Mouse (Mus musculus) heart, postnatal 14 days (tissue): ENCODE measurements around the gene Tmod2. TPM values are rescaled to one million over a fixed set of nuclear protein-coding genes. Genes with fewer than 3 reads are reported as not detected.

Experiments used
- DNase-seq, 2 experiments: peaks; one replicate each; pipeline ENCODE4 v3.0.0; 2021 to 2022
- intact Hi-C: fragments of 180-260 bp; cut with DNase I; formaldehyde crosslinking; loops from one replicate; pipeline ENCODE4 v1.15.1; 2025
- total RNA-seq, 2 experiments: library from RNA; stranded (reverse); gene quantifications; 2 replicates each; pipeline ENCODE4 v1.2.3; 2021

Tmod2 gene
- total RNA-seq, 2 experiments from 2014 or later: 4.6 to 5.0 TPM

GRCm38 (mm10) chr9:75607496-75607895 lies 3.6 kb downstream of the Tmod2 start:
- DNase-seq: no peak
- intact Hi-C loops: no loop called here

- intact Hi-C loops: no loop called here
- DNase-seq: no peak
Observed at GRCm38 (mm10) chr9:75601510-75601909, 9.6 kb downstream of the Tmod2 start.

GRCm38 (mm10) chr9:75600166-75600934 lies 10.8 kb downstream of the Tmod2 start:
- intact Hi-C loops: no loop called here
- no peak for DNase-seq

DNA sequence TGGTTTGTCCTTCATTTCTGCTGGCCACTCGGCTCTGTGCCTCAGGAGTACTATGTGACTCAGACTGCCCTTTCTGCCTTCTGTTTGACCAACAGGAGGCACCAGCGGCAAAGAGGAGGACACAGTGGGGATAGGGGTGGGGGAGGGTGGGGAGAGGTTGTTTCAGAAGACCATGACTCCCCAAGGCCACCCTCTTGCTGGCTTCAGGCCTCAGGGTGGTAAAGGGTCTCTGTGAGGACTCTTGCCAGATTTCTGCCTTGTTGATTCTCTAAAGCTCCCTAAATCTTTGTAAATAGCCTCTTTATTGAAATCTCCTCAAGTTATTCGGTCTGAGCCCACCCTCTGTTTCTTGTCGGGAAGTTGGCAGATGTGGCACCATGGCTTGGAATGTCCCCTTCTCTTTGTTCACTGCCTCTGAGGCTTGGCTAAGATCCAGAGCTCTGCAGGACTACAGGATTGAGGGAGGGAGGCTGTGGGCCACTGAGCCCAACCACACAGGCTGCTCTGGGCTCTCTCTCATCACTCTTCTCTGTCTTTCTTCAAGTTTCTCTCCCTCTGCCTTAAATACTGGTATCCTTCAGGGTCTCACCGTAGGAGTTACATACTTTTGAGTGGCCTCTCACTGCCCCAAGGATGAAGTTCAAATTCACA lies 11.8 kb downstream of the Tmod2 start:
- peak; percentile 13 to 23 for DNase-seq
- intact Hi-C loops: no loop called here

GRCm38 (mm10) chr9:75597596-75597995 lies 13.5 kb downstream of the Tmod2 start:
- DNase-seq: no peak
- intact Hi-C loops: no loop called here

DNA sequence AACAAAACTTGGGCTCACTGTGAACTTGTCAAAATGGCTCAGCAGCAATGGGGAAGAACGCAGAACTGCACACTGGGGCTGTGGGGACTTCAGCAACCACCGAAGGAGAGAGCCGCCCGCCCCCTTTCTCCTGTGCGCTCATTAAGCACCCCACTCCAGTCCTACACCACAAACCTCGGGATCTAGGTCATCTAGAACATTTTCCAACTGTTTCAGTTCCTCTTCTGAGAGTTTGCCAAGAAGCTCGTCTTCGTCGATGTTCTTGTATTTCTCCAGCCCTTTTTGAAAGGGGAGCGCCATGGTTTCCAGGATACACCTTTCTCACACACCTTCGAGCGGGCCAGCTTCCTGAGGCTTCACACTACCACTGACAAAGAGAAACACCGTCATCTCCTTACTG lies 14.1 kb downstream of the Tmod2 start:
- intact Hi-C loops: no loop called here
- no peak for DNase-seq

DNA sequence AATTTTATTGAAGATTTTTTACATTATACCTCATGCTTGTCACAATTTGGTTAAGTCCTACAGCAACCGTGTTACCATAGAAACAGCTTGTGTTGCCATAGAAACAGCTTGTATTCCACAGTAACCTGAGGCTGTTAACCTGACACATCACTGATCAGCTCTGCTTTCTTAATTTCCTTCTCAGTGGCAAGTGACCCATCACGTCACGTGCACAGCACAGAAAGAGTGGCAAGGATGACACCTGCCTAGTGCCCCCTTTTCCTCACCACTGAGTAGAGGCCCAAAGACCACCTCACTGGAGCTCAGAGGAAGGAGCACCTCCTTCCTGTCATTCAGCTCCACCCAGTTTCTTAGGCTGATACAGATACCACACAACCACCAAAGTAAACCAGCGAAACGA lies 17.6 kb downstream of the Tmod2 start:
- intact Hi-C loops: no loop called here

DNA sequence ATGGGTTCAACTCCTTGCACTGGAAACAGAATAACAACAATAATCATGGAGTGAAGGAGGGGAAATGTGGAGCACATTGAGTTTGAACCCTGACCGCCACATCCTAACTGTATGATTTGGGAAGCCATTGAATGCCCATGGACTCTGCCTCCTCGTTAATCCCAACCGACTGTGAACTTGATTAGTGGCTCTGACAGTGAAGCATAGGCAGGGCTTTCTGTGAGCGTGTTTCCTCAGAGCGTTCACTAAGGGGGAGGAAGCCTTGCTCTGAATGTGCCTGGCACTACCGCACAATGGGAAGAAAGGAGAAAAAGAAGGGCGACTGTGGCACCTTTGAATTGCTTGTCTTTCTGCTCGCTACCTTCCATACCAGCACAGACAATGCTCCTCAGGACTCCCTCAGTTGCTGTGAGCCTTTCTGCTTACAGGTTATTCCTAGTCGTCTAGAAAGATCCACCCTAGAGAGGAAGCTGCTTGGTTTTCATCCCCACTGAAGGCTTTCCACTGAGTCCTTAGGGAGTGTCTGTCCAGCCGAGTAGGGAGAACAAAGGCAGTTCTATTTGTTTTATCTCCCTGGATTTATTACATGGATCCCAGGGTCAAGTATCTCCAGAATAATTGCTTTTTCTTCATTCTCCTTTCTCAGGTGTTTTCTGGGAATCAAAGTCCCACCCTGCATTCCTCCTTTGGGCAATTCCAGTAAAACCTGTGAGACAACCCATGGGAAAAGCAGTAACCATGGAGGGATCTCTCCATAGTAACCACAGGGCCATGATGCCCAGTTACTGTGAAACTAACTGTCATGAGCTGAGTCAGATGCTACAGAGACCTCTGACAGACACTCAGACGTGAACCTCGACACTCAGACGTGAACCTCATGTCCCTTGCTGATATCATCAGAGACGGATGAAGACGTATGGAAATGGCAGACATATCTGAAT lies 21.0 kb downstream of the Tmod2 start:
- intact Hi-C loops: no loop called here
- no peak for DNase-seq

More for the DNA sequence above, 17.6 kb downstream of the Tmod2 start:
- DNase-seq: no peak

GRCm38 (mm10) chr9:75581694-75582350 lies 29.3 kb downstream of the Tmod2 start:
- intact Hi-C loops: loop anchor here (2.0 to 5.0 kb wide), 3 partner anchors 61 to 221 kb away; no protein-coding TSS in a partner anchor

DNA sequence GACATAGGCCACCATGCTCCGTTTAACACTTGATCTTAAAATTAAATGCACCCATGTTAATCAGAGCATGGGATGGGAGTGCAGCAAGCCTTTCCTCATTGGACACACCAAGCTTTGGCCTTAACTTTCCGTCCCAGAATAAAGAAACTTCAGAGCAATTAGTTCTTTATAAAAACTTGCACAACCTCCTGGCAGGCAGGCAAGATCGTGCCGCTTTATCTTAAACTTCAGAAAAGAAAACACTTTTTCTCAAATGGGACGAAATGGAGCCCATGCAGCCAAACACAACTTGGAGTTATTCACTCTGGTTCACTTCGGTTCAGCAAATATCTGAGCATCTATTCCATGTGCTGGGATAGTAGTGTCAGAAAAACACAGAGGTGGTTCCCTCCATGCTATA lies 31.8 kb downstream of the Tmod2 start:
- DNase-seq: peak in 1 of 2 experiments; percentile 13
- intact Hi-C loops: no loop called here

More at GRCm38 (mm10) chr9:75581694-75582350, 29.3 kb downstream of the Tmod2 start:
- DNase-seq: peak in 1 of 2 experiments; percentile 33

GRCm38 (mm10) chr9:75571036-75571942 lies 39.8 kb downstream of the Tmod2 start:
- intact Hi-C loops: no loop called here
- no peak for DNase-seq

DNA sequence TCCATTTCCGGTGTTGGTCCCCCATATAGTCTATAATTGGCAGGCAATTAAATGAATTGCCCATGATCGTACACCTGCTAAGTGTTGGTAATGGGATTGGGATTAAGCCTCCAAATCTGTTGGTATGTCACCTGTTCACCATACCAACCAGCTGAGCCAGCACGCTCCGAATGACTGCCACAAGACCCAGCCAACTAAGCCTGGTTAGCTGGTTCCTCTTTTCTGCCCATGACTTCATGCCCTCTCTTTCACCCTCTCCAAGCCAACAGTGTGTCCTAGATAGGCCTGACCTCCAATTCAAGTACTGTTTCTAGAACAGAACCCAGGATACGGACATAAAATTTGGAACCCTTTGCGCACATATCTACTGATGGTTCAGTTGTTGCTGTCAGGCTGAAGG lies 42.7 kb downstream of the Tmod2 start:
- DNase-seq: no peak
- intact Hi-C loops: no loop called here

- intact Hi-C loops: no loop called here
- no peak for DNase-seq
Observed at GRCm38 (mm10) chr9:75564892-75565291, 46.2 kb downstream of the Tmod2 start.

DNA sequence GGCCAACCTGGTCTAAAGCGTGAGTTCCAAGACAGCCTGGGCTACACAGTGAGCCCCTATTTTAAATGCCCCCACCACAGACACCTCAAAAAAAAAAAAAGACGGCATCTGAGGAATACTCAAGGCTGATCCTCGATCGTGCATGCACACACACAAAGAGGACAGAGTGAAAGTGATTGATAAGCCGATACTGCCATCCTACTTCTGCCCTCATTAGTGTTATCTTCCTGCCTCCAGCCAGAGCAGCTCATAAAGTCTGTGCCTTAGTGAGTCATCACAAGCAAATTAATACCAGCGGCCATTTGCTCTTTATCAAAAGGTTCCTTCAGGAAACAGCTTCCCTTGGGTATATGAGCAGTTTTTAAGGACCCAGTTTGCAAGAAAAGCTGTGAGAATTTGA lies 47.5 kb downstream of the Tmod2 start:
- DNase-seq: no peak
- intact Hi-C loops: no loop called here

DNA sequence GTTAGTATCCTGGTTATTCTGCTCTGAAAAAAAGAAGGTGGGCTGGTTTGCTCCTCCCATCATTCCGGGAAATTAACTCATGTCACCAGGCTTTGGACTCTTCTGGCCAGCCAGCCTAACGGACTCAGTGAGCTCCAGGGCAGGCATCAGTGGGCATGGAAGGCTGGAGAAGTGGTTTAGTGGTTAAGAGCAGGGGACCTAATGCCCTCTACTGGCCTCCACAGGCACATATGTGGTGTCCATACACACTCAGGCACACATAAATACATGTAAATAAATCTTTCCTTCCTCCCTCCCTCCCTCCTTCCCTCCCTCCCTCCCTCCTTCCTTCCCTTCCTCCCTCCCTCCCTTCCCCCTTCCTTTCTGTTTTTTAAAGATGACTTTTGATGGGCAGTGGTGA lies 47.9 kb downstream of the Tmod2 start:
- intact Hi-C loops: no loop called here

DNA sequence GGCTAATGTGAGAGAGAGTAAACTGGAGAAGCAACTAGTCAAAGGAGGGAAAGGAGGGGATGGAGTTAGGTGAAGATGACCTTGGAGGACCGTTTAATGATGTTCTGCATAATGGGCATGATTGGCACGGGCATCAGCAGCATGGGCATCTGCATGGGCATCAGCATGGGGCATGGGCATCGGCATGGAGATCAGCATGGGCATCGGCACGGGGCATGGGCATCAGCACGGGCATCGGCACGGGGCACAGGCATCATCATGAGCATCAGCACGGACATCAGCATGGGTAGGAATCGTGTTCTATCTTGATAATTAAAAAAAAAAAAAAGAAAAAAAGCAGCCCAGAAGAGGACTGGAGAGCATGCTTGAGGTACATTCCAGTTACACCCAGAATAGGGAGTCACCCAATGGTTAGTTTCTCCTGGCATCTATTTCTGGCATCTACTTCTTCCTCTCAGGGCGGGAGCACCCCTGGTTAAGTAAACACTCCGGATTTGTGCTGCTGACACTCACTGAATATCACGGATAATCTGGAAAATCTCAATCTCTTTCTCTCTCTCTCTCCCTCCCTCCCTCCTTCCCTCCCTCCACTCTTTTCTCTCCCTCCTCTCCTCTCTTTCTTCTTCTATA lies 50.0 kb downstream of the Tmod2 start:
- DNase-seq: no peak
- intact Hi-C loops: no loop called here

More for the DNA sequence above, 47.9 kb downstream of the Tmod2 start:
- no peak for DNase-seq

GRCm38 (mm10) chr9:75560353-75560752 lies 50.8 kb downstream of the Tmod2 start:
- intact Hi-C loops: no loop called here
- no peak for DNase-seq

DNA sequence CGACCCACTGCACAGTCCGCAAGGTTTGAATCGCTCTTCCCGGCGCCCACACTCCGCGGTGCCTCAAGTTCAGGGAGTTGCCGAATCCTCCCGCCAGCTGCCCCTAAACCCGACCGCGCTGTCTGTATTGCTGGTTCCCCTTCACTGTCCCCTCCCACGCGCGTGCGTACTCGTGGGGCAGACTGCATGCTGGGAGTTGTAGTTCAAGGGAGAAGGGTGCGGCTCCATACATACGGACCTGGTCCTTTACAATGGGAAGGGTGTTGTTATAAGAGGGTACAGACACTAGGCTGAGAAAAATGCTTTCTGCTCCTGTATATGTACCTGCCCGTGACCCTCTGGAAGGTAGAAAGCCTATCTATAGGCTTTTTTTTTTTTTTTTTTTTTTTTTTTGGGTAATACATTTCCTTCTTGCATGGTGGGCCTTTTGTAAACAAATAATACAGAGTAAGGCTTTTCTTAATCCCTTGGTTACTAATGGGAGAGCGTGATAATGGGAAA lies 51.6 kb downstream of the Tmod2 start, which contains the start of gene Tmod3:
TSS of gene Tmod3 (minus strand) at position 146 of the 501 bp plus-strand sequence.
- DNase-seq: peak; percentile 96 to 97

More for the DNA sequence above, 51.6 kb downstream of the Tmod2 start, which contains the start of gene Tmod3:
- intact Hi-C loops: loop anchor here (2.0 kb wide), 1 partner anchor 37 kb away; no protein-coding TSS in a partner anchor
